Mouse (Mus musculus) heart, adult 2 months (tissue): ENCODE data around the gene Apoa4. TPM values are rescaled to one million over a fixed set of nuclear protein-coding genes. Genes with fewer than 3 reads are reported as not detected.
A peak's percentile ranks its signal among the peaks of the same experiment; 100 is the strongest.

Source experiments
- DNase-seq, 2 experiments: peaks; one replicate each; pipeline ENCODE4 v3.0.0; 2021
- H3K27ac ChIP-seq: fragments of 200-600 bp; 2 replicates; pipeline ENCODE4 v1.8.1; 2022
- H3K27me3 ChIP-seq: fragments of 200-500 bp; 2 replicates; pipeline ENCODE4 v1.6.1; 2012; ENCODE audit warnings: mild to moderate bottlenecking, low read length, inconsistent platforms, mixed read lengths; ENCODE audit not compliant: control insufficient read depth, insufficient read depth
- H3K36me3 ChIP-seq: fragments of 200-500 bp; 2 replicates; pipeline ENCODE4 v1.6.1; 2012; ENCODE audit warnings: low read length, inconsistent platforms; ENCODE audit not compliant: control insufficient read depth, insufficient read depth
- H3K4me1 ChIP-seq: fragments of 200-500 bp; 2 replicates; pipeline ENCODE4 v1.6.1; 2011; ENCODE audit warnings: low read length; ENCODE audit not compliant: control insufficient read depth, insufficient read depth
- H3K4me3 ChIP-seq: fragments of 200-600 bp; 2 replicates; pipeline ENCODE4 v1.8.1; 2022
- H3K79me2 ChIP-seq: fragments of 200-500 bp; replicated peaks from 2 replicates; pipeline ENCODE4 v1.6.1; 2012; ENCODE audit warnings: mild to moderate bottlenecking, inconsistent platforms, low read length, moderate library complexity, mixed read lengths; ENCODE audit not compliant: control insufficient read depth, insufficient read depth
- H3K9ac ChIP-seq: fragments of 200-500 bp; 2 replicates; pipeline ENCODE4 v1.6.1; 2012; ENCODE audit warnings: low read depth, mild to moderate bottlenecking, control low read depth, inconsistent platforms, low read length, mixed read lengths
- CTCF ChIP-seq: fragments of 200-600 bp; IDR thresholded peaks from 2 replicates; pipeline ENCODE4 v1.8.1; 2022; ENCODE audit warnings: antibody characterized with exemption, mild to moderate bottlenecking, moderate library complexity
- EP300 ChIP-seq: fragments of 200-500 bp; IDR thresholded peaks from 2 replicates; pipeline ENCODE4 v1.6.1; 2011; ENCODE audit warnings: low read depth, low read length, control low read depth; ENCODE audit not compliant: insufficient read depth
- POLR2A ChIP-seq: fragments of 200-500 bp; IDR thresholded peaks from 2 replicates; pipeline ENCODE4 v1.6.1; 2011; ENCODE audit warnings: mild to moderate bottlenecking, low read depth, low read length, control low read depth; ENCODE audit not compliant: insufficient read depth
- WGBS: fragments of 180-500 bp; shearing (Covaris S2); methylation state at CpG from one replicate; pipeline ENCODE4 v1.1.7; 2018; 5-methylcytosine and 5-hydroxymethylcytosine counted together
- intact Hi-C: fragments of 180-260 bp; cut with DNase I; formaldehyde crosslinking; loops from one replicate; pipeline ENCODE4 v1.15.1; 2025
- polyA plus RNA-seq: library from polyadenylated mRNA; depleted of rRNA; stranded (reverse); fragments of >200 nt; gene quantifications from 2 replicates; pipeline ENCODE4 v1.2.3, GENCODE M21; 2012
- total RNA-seq, 2 experiments: library from RNA; stranded (reverse); gene quantifications; 2 replicates each; pipeline ENCODE4 v1.2.3; 2021

Apoa4 gene
- total and polyA plus RNA-seq, 3 experiments, result 0.10 TPM; not detected in 2

DNA sequence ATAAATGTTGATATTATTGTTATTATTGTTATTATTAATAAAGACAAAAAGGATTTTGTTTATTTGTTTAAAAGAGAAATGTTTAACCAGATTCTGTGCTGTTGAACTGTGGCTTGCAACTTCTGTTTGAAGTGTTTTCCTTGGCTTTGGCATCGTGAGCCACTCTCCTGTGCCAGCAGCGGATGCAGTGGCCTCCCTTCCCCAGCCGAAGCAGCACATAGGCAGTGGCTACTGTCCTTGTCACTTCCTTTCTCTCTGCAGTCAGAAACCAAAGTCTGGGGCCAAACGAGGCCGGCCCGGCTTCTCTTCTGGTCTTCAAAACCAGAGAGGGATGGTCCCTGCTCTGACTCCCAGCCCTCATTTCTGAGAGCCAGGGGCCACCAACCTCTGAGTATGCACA is 17.4 kb upstream of the Apoa4 start:
- WGBS, result 54% methylated on average over 6 of the region's 6 CpGs
- Histone ChIP-seq H3K4me1 (no peaks in the 10 kb centered on the region; the same call in 1 of the 2 replicates), H3K4me3 (no peak overlapping the region), H3K27ac (peak overlapping the region; percentile 28), H3K36me3 (no peaks in the 10 kb centered on the region), H3K27me3 (no peaks in the 10 kb centered on the region), H3K79me2 (no peaks in the 10 kb centered on the region), H3K9ac (no peak overlapping the region)
- intact Hi-C loops, result no loop called here
- DNase-seq, result peak in 1 of 2 experiments; percentile 34
- TF ChIP-seq POLR2A, result no peak

DNA sequence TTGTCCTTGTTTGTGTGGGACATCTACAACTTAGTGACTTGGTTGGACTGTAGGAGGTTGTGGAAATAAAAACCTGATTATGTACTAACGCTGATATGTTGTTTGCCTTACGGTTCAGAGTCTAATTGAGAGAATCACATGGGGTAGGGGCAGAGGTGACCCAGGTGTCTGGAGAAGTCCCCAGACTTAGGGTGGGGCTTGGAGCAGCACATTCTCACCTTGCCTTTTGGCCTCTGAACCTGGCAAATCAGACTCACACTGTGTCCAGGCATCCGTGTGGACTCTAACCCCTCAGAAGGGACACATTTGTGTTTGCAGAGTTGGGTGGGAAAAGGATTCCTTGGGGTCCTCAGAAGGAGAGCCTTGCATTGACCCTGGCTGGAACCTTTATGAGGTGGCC is 16.4 kb upstream of the Apoa4 start:
- Histone ChIP-seq H3K27me3 (no peaks in the 10 kb centered on the region), H3K4me3 (no peak overlapping the region), H3K27ac (no peak overlapping the region), H3K79me2 (no peaks in the 10 kb centered on the region), H3K36me3 (no peaks in the 10 kb centered on the region), H3K4me1 (no peaks in the 10 kb centered on the region; the same call in 1 of the 2 replicates), H3K9ac (no peak overlapping the region)
- intact Hi-C loops, result no loop called here
- TF ChIP-seq EP300, result no peak
- TF ChIP-seq CTCF, result no peak
- no peak for TF ChIP-seq POLR2A
- DNase-seq, result no peak
- 90% methylated on average over 3 of the region's 3 CpGs for WGBS

DNA sequence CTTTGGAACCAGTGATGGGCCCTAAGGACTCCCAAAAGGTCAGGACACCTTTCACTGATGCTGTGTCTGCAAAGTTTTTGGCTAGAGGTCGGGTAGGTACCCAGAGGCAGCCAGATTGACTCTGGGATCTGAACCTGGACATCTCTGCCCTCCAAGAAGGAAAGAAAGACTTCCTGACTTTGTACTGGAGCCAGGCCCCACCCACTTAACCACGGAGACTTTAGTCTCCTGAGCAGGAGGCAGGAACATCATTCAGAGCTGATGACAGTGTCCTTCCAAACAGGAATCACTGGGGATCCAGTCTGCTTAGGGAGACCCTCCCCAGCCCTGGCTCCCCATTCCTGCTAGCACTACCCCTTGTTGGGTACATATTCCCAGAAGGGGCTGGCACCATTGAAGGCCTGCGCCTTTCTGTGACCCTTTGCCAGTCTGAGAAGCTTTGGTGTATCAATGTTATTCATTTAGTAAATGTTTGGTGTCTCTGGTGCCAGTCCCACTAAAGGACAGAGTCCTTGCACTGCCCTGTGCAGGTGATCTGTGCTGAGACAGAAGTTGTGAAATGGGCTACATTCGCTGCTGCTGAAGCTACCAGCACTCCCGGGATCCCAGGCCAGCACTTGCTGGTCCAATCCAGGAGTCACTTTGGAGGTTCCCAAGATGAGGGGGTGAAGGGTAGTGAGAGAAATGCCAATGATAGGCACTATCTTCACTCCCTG is 15.4 kb upstream of the Apoa4 start:
- Histone ChIP-seq H3K27ac (no peak overlapping the region), H3K36me3 (no peaks in the 10 kb centered on the region), H3K4me1 (no peaks in the 10 kb centered on the region; the same call in 1 of the 2 replicates), H3K9ac (no peak overlapping the region), H3K4me3 (no peak overlapping the region), H3K27me3 (no peaks in the 10 kb centered on the region), H3K79me2 (no peaks in the 10 kb centered on the region)
- 61% methylated on average over 5 of the region's 5 CpGs for WGBS
- TF ChIP-seq EP300 (no peak), CTCF (no peak), POLR2A (no peak)
- DNase-seq, result no peak
- intact Hi-C loops, result no loop called here

DNA sequence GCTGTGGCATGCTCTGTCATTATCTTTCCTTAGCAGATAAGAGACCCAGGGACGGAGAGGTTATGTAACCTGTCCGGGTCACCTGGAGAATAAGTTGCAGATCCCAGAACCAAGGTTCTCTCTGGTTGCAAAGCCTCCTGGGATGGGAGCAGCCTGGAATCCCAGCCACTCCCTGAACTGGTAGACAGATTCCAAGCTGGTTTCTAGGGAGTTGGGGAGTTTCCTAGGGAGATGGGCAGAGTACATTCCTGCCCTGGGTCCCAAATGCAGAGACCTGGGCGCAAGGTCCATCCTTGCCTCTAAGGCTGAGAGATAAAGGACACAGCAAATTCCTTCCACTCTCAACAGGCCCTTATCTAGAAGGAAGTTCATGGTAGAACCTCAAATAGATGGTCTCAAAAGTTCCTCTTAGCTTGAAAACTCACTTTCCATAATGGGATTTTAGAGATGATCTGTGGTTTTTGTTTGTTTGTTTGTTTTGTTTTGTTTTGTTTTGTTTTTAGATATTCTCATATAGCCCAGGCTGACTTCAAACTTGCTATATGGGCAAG is 13.4 kb upstream of the Apoa4 start:
- no peaks in the 10 kb centered on the region for H3K27me3 ChIP-seq
- DNase-seq, result no peak
- no peaks in the 10 kb centered on the region; the same call in 1 of the 2 replicates for H3K4me1 ChIP-seq
- H3K9ac ChIP-seq, result no peak overlapping the region
- WGBS, result 47% methylated on average over 3 of the region's 3 CpGs
- no peak overlapping the region for H3K4me3 ChIP-seq
- no peak for TF ChIP-seq CTCF
- no peak for TF ChIP-seq EP300
- no peak for TF ChIP-seq POLR2A
- no peaks in the 10 kb centered on the region for H3K36me3 ChIP-seq
- intact Hi-C loops, result no loop called here
- H3K27ac ChIP-seq, result no peak overlapping the region
- H3K79me2 ChIP-seq, result no peaks in the 10 kb centered on the region

DNA sequence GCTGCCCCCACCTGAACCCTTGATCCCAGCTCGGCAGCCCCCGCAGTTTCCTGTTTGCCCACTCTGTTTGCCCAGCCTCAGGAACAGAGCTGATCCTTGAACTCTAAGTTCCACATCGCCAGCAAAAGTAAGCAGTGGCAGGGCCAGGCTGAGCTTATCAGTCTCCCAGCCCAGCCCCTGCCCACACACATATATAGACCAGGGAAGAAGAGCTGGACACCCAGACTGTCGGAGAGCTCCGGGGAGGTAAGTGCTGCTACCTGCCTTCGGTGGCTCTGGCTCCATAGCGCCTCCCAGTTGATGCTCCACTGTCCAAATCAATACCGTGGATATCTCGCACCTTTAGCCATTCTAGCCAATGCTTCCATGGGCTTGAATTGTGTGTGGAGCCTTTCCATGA is 12.0 kb upstream of the Apoa4 start, which contains the start of gene Apoa1:
TSS of gene Apoa1 (plus strand) at position 90 of the 400 bp plus-strand sequence.
- DNase-seq, result no peak
- H3K9ac ChIP-seq, result no peak within 1 kb of the TSS
- H3K27me3 ChIP-seq, result no peaks in the 10 kb centered on the region
- intact Hi-C loops, result no loop called here
- WGBS, result 48% methylated on average over 9 of the region's 9 CpGs
- H3K79me2 ChIP-seq, result no peaks in the 10 kb centered on the region
- H3K36me3 ChIP-seq, result no peaks in the 10 kb centered on the region
- no peaks in the 10 kb centered on the region for H3K4me1 ChIP-seq
- H3K27ac ChIP-seq, result no peak within 1 kb of the TSS
- H3K4me3 ChIP-seq, result no peak within 1 kb of the TSS
- no peak for TF ChIP-seq POLR2A
- TF ChIP-seq CTCF, result no peak
- no peak for TF ChIP-seq EP300
